Mouse (Mus musculus) layer of hippocampus, postnatal 36 days (tissue): ENCODE data around the gene Tuba1a. TPM values are rescaled to one million over a fixed set of nuclear protein-coding genes. Genes with fewer than 3 reads are reported as not detected.
"Not testable (repeated sequence)": the region's sequence is repeated elsewhere in the genome, so short reads cannot be mapped to it uniquely, and the experiment has no call there.

ENCODE experiments used
- DNase-seq, 2 experiments: peaks; one replicate each; pipeline ENCODE4 v3.0.0; 2022
- total RNA-seq, 2 experiments: library from RNA; stranded (reverse); gene quantifications; 2 replicates each; pipeline ENCODE4 v1.2.3; 2021

Tuba1a gene
- total RNA-seq, 2 experiments from 2014 or later, result 868 to 949 TPM

DNA sequence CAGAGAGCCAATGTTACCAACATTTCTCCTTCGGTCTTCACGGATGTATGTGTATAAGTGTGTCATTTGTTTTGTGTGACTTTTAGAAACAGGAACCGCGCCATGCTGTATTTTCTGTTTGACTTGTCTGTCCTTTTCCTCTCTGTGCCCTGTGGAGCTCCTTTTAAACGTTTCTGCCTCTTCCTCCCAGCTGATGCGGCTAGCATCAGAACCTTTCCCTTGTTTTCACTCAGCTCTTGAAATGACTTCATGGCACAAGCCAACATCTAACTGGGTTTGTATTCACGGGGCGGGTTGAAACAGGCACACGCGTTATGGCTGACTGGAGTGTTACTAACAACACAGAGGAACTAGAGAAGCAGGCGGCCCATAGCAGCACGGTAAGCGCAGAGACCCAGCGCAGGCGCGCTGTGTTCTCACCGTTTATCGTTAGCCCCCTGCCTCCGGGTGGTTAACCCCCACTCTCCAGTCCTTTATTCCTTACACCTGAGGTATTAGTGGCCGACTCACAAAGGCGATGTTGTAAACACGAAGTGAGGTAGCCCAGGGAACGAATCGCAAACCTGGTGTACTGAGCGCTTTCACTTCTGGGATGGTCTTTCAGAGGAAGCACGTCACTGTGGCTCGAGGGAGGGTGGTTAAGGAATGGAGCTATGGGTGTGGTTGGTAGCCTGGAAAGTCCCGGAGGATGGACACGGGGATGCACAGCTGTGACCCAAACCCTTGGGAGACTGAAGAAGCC lies 31.9 kb upstream of the Tuba1a start:
- DNase-seq, result peak; percentile 76 to 80

DNA sequence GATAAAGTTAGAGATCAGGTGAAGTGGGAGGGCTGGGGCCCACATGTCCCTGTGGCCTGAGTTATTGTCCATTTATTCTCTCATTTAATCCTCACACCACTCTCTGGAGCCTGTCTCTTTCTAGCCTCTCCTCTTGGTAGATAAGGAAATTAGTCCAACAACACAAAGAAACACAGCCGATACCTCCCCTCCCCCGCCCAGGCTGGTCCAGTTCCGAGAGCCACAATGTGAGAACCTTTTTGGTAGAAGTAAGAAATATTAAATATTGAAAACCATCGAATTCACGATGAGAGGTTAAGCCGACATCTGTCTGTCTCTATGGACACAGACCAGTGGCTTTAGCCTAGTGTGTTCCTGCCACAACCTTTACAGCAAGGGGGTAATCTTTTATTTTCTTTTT lies 31.2 kb upstream of the Tuba1a start:
- DNase-seq, result no peak

DNA sequence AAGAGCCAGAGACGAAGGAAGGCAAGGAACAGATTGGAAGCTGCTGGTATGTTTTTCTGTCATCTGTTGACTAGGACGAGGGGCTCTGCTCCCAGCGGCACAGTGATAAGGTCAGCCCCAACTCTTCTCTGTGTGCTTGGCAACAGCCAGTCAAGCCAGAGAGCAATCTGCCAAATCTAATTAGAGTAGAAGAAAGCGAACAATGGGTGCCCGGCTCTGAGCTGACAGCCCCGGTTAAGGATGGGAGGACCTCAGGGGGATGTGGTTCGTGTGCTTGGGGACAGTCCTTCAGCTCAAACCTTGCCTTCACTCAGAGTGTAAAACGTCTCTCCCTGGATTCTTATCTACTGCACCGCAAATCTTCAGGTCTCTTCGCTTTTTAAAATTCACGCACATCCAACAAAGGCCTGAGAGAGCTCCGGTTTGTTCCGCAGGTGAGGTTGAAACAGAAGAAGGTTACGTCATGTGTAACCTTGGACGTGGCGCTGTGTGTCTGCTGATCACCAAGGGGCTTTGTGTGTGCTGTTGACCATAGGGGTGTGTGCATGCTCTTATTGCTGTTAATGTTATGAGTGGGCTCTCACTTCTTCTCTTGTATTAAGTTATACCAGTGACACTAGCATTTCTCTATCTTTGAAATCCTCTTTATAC lies 30.1 kb upstream of the Tuba1a start:
- no peak for DNase-seq

- DNase-seq, result no peak
These were observed 28.6 kb upstream of the Tuba1a start for GRCm38 (mm10) chr15:98982100-98982499.

DNA sequence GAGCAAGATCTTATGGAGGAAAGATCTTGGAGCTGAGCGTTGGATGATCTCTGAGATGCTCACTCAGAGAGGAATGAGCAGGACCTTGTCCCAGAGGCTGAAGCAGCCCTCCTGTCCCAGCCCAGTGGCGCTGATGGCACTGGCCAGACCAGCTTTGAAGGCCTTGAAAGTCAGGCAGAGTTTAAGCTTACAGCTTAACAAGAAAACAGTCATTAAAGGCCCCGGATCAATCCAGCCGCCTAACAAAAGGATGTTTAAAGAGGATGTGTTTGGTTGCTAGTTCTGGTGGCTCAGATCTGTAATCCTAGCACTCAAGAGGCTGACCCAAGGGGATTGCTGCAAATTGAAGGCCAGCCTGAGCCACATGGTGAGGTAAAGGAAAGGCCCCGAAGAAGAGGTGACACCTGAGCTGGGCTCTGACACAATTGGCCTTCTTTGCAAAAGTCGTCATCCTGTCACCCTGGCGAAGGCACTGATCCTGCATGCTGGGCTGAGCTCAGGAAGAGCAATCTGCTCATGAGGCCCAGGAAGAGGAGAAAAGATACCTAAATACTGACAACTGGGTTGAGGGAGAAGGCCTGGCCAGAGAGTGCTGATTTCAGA lies 26.6 kb upstream of the Tuba1a start:
- no peak for DNase-seq

- DNase-seq, result no peak
These were observed 25.1 kb upstream of the Tuba1a start for GRCm38 (mm10) chr15:98978409-98979172.

GRCm38 (mm10) chr15:98977759-98978408 lies 24.4 kb upstream of the Tuba1a start:
- DNase-seq, result no peak

GRCm38 (mm10) chr15:98976763-98977758 lies 23.6 kb upstream of the Tuba1a start:
- DNase-seq, result no peak

DNA sequence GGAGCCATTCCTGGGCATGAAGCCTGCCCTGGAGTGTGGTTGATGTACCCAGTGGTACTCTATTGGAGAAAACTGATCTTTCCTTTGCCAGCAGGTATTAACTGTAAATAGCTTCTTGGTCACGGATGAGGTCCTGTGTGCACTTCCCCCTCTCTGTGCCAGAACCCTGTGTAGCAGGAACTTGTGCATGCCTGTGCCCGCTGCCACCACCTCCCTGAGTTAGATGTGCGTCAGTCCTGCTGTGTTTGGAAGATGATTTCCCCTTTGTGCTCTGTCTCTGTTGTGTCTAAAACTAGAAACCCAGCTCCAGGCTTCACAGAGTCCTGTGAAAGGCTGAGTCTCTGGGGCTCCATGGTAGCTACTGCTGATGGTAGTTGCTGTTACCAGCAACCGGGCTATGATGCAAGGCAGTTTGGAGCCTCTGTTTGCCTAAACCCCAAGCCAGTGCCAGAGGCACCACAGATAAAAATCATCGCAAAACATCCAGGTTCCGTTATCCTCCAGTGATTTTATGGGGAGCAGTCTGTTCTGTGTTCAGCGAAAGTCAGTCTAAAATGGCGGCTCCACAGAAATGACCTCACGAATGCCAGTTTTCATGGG lies 19.6 kb upstream of the Tuba1a start:
- no peak for DNase-seq

DNA sequence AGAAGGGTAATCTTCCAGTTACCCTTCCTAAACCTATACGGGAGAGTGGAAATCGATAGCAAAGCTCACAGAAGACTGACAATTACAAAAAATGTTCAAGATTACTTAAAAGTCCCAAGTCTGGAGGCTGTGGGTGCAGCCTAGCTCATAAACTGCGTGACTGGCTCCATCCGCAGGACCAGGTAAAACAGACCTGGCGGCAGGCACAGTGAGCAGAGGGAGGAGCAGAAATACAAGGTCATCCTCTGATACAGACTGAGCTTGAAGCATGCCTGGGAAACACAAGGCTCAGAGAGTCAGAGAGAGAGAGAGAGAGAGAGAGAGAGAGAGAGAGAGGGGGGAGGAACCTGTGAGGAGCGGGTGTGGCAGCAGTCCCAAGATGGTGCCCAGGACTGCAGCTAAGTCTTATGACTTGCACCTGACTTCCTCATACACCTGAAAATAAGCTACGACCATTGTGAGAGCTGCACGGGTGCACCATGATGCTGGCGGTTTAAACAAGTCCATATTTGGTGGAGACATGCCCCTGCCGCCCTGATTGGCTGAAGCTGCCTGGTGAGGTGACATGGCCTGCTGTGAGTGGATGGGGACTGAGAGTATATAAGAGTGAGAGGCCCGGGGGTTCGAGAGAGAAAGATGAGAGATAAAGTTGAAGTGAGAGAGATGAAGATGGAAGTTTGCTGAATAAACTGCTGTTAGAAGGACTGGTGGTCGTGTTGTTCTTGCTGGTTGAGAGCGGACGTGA lies 18.2 kb upstream of the Tuba1a start:
- DNase-seq, result not testable (repeated sequence)

- no peak for DNase-seq
These were observed 17.6 kb upstream of the Tuba1a start for GRCm38 (mm10) chr15:98971111-98971510.

- DNase-seq, result no peak
These were observed 16.0 kb upstream of the Tuba1a start for GRCm38 (mm10) chr15:98969372-98970101.

DNA sequence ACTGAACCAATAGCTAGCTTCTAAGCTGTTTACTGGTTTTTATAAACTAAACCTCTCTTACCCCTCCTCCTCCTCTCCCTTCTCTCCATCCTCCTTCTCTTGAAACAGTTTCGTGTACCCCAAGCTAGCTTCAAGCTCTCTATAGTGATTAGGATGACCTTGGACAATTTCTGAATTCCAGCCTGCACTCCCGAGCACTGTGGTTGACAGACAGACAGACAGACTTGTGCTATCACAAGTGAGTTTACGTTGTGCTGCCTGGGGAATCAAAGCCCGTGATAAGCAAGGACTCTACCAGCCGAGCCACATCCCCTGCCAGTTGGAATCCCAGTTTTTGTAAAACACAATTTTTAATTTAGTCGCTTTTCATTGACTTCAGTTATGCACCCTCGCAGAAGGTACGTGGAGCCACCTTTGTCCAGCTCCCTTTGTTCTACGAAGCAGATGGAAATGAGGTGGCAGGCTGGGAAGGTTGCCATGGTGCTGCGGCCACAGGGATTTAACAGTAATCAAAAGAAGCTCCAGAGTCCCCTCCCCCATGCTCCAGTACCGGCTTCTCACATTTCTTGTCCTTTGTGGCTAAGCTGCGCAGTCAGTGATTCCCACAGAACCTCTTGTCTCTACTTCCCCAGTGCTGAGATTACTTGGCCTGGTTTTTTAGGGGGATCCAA lies 15.3 kb upstream of the Tuba1a start:
- peak; percentile 53 to 60 for DNase-seq

DNA sequence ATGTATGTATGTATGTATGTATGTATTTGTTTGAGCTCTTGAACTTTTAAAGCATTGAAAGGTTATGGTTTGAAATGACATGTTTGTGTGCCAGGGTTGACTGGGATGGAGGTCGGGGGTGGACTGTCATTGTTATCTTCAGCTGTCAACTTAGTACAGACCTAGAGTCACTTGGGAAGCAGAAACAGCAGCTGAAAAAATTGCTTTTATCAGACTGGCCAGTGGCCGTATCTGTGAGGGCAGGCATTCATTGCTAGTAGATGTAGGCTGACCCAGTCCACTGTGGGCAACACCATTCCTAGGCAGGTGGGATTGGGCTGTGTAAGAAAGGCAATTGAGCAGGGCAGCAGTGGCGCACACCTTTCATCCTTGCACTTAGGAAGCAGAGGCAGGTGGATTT lies 6.0 kb upstream of the Tuba1a start:
- DNase-seq, result no peak

DNA sequence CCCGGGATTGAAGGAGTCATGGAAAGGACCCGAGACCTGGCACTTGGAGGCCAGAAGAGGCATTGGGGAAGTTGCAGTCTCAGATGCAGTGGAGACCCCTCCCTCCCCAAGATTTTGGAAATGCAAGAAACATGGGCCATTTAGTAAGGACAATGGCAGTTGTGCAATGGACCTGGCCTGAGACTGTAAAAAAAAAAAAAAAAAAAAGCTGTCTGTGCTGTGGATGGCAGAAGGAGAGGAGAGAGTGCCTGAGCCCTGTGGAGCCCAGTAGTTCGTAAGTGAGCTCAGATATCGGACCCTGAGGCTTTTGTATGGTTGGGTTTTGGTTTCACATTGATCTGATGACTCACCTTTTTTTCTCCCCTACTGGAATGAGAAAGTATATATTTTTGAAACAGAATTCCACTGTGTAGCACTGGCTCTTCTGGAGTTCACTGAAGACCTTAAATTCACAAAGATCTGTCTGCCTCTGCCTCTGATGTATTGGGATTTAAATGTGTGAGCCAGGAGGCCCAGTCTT lies 5.5 kb upstream of the Tuba1a start:
- DNase-seq, result no peak

DNA sequence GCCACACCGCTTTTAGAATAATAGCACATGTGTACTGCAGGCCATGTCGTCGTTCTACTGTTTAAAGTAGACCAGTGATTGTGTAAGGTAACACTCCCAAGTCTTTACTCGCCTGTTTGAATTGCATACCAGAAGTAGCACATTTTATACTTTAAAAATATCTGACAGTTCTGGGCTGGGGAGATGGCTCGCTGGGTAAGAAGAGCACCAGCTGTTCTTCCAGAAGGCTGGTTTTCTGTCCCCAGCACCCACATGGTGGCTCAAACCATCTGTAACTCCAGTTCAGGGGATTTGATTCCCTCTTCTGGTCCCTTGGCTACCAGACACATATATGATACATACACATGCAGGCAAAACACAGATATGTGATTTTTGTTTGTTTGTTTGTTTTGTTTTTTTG lies 4.0 kb upstream of the Tuba1a start:
- no peak for DNase-seq

- DNase-seq, result no peak
These were observed 2.5 kb upstream of the Tuba1a start for GRCm38 (mm10) chr15:98956000-98956399.

GRCm38 (mm10) chr15:98955324-98955723 lies 1.8 kb upstream of the Tuba1a start:
- DNase-seq, result no peak
